Mouse (Mus musculus): ENCODE measurements around the gene Bcl7b.

DNA sequence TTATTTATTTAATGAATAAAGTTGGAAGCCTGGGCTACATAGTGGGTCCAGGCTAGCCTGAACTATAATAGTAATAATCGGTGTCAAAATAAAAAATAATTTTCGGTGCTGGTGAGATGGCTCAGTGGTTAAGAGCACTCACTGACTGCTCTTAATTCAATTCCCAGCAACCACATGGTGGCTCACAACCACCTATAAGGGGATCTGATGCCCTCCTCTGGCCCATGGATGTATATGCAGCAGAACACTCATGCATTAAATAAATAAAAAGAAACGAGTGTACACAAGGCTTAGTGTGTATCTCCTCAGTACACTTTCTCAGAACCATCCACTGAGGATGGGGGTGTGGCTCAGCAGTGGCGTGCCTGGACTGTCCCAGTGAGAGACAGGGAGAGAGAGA is 47.3 kb upstream of the Bcl7b start:
- TF ChIP-seq CTCF (IDR thresholded peaks at IDR 0.05; ENCODE audit: extremely low read depth, insufficient read length, insufficient replicate concordance, low read depth, low read length) (no peak), POLR2A (IDR thresholded peaks at IDR 0.05; ENCODE audit: low read depth, low read length) (no peak)
